16 mouse cellular contexts compared by ENCODE assay signal in the genomic region with DNA sequence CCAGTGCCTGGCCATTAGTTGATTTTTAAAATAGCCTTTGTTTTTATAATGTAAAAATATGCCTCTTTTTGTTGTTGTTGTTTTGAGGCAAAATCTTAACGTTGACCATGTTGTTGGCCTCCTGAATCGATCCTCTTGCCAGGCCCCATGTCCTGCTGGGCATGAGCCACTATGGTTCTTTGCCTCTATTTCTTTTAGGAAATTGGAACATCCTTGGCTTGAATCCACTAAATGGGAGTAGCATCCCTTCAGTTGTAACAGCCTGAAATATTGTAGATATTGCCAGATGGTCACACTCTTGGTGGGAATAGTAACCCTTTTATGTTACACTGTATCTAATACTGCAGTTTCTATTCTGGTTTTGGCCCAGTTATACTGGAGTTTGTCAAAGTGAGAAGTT. TPM values are rescaled to one million over a fixed set of nuclear protein-coding genes. Genes with fewer than 3 reads are reported as not detected.
"Had no signal": no experiment of that assay in that cellular context is flagged by ENCODE, and none has a peak within 500 bp of the region (broad histone marks: within the 10 kb centered on the region; RNA-seq: fewer than 3 reads in every experiment).

No protein-coding gene starts in this region.

- H3K27me3 ChIP-seq: liver, embryonic 15.5 days; midbrain, embryonic 12.5 days; neural tube, embryonic 13.5 days had no signal

- H3K9ac ChIP-seq: liver, embryonic 15.5 days; midbrain, embryonic 12.5 days; neural tube, embryonic 13.5 days had no signal

- H3K9me3 ChIP-seq: limb, embryonic 10.5 days; liver, embryonic 15.5 days; midbrain, embryonic 12.5 days; neural tube, embryonic 13.5 days had no signal

- H3K4me3 ChIP-seq: left cerebral cortex, adult 2 months; limb, embryonic 10.5 days; liver, embryonic 15.5 days; midbrain, embryonic 12.5 days; neural tube, embryonic 13.5 days had no signal

- H3K4me1 ChIP-seq: limb, embryonic 10.5 days; liver, embryonic 15.5 days; midbrain, embryonic 12.5 days; neural tube, embryonic 13.5 days had no signal

- H3K4me2 ChIP-seq: liver, embryonic 11.5 days; liver, embryonic 15.5 days; midbrain, embryonic 12.5 days; neural tube, embryonic 13.5 days had no signal

- H3K27ac ChIP-seq: left cerebral cortex, adult 2 months; limb, embryonic 10.5 days; liver, embryonic 15.5 days; macrophage; midbrain, embryonic 12.5 days; neural tube, embryonic 13.5 days had no signal

- DNase-seq: kidney, postnatal 25 days; lung, adult 2 months; lung, postnatal 14 days; retina, postnatal 1 day; right cerebral cortex, postnatal 4 days; spleen, adult 18-20 months; thymus, adult 18-20 months; thymus, postnatal 14 days had no signal

- ATAC-seq: midbrain, embryonic 16.5 days had no signal

RNA-seq across cellular contexts. Expression of a gene that starts 46.8 kb away (rescaled TPM):
- polyA plus RNA-seq: macrophage had no signal
